Mouse (Mus musculus) heart, adult 11 months (tissue): Measurements from ENCODE around the gene Hoxa7.
A peak's percentile ranks its signal among the peaks of the same experiment; 100 is the strongest.

Experiments
- DNase-seq: peaks from one replicate; pipeline ENCODE4 v3.0.0; 2022

The Hoxa7 gene

GRCm38 (mm10) chr6:52191860-52192550 lies 29.6 kb downstream of the Hoxa7 start:
- peak; percentile 99 for DNase-seq

- DNase-seq: peak; percentile 88
These were observed 30.5 kb downstream of the Hoxa7 start, which contains the start of gene Hoxa4 for GRCm38 (mm10) chr6:52190906-52191810. Hoxa4 (minus strand) TSS chr6:52191753.

DNA sequence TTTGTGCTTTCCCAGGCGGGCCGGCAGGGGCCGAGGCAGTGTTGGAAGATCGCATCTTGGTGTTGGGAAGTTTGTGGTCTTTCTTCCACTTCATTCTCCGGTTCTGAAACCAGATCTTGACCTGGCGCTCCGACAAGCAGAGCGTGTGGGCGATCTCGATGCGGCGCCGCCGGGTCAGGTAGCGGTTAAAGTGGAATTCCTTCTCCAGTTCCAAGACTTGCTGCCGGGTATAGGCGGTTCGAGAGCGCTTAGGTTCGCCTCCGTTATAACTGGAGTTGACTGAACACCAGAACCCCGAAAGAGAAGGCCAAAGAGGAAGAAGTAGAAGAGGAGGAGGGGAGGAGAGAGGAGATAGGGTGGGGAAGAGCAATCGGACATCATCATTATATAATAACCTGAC lies 31.2 kb downstream of the Hoxa7 start:
- peak; percentile 88 for DNase-seq

DNA sequence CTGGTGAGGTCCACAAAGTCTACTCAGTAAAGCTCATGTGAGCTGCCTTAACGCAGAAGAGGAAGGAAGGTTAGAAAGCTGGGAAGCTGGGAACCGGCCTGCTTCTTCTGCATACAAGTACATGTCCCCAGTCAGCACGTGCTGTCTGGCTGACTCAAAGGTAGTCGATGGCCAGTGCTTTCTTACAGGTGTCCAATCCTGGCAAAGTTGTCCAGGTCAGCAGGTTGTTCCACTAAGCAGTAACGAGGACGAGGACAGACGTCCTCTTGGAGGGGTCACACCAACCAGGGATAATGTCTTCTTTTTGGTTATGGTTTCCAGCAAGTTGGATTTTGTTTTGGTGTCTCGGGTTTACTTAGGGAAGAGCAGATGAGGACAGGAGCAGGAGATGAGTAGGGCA lies 31.7 kb downstream of the Hoxa7 start:
- peak; percentile 77 for DNase-seq

DNA sequence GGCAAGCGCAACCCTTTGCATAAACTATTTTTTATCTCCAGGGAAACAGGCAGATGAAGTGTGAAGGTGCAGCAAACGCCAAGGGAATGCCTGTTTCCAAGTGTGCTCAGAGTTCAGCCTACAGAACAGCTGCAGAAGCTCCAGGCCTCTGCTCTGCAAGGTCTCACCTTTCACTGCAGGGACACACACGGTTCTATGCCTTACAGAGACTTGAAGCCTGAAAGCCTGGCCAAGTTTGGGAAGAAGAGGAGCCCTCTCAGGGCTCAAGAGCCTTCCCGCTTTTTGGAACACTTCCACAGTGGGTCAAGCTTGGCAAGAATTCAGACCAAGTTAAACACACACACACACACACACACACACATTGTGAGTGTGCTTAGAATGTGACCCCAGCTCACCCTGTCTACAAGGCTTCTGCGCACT lies 32.5 kb downstream of the Hoxa7 start:
- DNase-seq: peak; percentile 83

GRCm38 (mm10) chr6:52186500-52186899 lies 35.2 kb downstream of the Hoxa7 start:
- no peak for DNase-seq

- no peak for DNase-seq
These were observed 35.8 kb downstream of the Hoxa7 start for GRCm38 (mm10) chr6:52185834-52186233.

- DNase-seq: peak; percentile 66
These were observed 36.4 kb downstream of the Hoxa7 start for GRCm38 (mm10) chr6:52185222-52185621.

GRCm38 (mm10) chr6:52184668-52185067 lies 37.0 kb downstream of the Hoxa7 start:
- peak; percentile 85 for DNase-seq

DNA sequence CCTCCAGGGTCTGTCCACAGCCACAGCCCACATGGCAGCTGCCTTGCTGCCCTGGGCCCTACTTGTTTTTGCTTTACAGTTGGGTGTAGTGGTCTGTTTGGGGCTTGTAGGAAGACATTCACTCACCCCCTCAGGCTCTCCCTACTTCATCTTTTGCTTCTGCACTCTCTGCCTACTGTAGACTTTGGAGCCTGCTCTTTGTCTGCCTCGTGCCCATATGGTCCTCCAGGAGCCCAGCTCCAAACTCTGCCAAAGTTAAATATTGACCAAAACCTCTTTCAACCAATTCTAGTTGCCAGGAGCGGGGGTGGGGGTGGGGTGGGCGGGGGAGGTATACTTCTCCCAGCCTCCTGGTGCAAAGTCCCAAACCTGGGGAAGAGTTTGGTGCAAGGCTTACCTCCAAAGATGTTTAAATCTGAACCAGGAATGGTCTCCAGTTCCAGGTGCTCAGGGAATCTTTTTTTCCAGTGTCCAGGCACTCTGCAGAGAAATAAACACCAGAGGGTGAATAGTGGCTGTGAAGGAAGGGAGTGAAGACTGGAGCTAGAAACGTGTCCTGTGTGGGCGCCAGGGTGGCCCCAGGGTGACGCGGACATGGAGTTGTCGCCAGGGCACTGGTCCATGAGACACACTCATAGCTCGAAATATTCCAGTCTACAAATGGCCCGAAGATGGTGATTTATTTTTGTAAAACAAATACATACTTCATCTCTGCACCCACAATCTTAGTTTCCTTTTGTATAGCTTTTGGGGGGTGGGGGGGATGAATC lies 38.2 kb downstream of the Hoxa7 start:
- peak; percentile 86 for DNase-seq

DNA sequence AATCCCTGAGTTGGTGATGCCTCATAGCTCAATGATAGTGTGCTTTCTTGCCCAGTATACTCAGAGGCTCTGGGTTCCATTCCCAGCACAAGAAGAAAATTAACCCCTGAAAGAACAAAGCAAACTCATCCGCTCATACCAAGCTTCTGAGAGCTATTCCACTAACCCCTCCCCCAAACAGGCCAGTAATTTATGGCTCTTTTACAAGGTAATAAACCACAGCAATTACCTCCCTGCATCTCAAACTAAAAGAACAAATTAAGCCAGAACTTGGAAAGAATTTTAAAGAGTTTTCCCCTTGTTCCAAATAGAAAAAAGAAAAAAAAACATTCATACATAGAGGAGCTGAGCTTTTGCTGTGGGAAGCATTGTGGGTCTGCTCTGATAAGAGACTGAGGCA lies 38.9 kb downstream of the Hoxa7 start:
- no peak for DNase-seq

DNA sequence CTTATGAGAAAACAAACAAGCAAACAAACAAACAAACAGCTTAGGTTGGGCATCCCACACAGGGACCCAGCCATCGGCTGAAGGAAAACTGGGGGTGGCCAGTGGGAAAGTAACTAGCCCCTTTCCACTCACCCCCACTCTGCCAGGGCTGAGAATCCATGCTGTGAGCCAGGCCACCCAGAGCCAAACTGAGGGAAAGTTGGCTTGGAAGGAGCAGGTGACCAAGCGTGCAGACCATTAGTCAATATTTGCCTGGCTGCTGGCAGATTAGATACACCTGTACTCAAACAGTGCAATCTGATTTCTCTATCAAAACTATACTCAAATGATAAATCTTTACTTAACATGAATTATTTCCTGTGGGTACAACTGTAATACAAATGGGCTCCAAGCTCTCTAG lies 39.6 kb downstream of the Hoxa7 start:
- no peak for DNase-seq

- peak; percentile 79 for DNase-seq
These were observed 40.9 kb downstream of the Hoxa7 start for GRCm38 (mm10) chr6:52180726-52181125.

DNA sequence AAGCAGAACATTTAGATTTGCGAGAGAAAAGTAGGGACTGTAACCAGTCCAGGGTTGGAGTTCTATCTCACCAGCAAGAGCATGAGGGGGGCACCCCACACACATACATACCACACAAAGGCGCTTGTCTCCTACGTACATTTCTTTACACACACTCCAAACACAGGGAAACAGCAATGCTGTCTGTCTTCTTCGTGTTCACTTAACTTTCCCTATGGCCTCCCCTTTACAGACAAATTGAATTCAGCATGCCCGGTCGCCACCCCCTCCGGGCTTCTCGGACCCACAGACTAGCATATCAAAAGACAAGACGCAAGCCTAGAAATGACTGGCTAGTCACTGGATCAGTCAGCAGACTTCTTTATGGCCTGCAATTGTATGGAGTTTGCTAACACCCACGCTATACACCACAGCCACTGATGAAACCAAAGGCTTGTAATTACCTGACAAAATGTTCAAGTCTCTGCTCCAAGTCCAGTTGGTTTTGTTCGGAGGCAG lies 41.4 kb downstream of the Hoxa7 start:
- peak; percentile 57 for DNase-seq

DNA sequence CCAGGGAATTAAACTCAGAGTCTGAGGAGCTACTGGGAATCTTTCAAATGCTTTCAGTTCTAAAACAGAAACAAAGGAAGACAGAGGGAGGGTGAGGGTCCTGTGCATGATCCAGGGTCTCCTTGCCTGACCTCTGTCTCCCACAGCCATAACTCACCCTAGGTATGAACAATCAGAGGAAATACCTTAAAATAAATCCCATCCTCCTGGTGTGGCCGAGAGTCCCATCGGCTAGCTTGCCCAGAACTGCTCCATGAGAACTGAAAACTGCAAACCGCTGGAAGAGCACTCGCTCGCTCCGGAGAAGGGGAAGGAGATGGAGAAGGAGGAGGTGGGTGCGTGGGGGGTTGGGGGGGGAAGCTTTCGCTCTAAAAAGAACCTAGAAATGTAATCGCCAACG lies 42.0 kb downstream of the Hoxa7 start:
- peak; percentile 72 for DNase-seq

DNA sequence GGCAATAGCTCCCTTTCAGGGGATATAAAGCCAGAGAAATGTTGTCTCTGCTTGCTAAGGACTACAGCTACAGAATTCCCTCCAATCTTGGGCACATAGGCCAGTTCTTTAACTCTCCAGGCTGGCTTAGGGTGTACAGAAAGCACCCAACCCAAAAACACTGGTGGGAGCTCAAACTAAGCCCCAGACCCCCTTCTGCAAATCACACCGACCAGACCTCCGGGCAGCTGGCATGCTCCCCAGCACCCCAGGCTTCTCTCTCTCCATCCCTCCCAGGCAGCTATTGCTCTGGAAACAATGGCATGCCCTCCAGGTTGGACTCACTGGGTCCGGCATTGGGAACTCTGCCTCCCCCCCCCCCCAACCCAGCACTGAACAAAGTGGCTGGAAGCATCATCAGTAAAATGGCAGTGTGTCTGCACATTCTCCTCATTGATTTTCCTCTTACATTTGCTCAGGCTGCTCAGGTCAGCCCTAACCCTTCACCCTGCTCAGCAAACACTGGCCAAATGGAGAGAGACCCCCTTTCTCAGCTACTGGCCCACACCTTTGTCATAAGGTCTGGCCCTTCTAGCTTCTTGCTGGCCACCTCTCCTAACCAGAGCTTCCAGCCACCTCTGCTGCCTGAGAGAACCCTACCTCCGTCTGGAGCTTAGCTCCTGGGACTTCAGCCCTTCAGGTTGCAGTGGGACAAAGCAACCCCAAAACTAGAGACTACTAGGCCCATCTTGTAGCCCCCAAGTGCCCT lies 42.6 kb downstream of the Hoxa7 start:
- peak; percentile 85 for DNase-seq

DNA sequence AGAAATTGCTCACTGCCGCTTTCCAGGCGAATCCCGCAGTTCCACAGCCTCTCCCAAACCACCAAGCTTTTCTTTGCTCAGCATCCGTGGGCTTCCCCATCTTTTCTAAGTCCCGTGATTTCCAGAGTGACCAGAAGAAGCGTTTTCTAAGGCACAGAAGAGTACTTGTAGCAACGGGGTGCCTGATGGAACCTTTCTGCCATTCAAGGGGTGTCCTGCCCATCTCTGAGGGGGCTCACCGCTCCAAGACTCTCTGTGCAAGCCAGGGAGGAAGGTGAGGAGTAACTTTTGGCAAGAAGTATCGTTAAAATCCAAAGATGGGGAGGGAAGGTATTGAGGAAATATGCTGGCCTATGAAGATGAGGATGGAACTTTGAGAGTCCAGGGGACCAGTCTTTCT lies 43.8 kb downstream of the Hoxa7 start:
- DNase-seq: peak; percentile 70

- DNase-seq: peak; percentile 82
These were observed 44.5 kb downstream of the Hoxa7 start, which contains the start of gene 5730596B20Rik for GRCm38 (mm10) chr6:52177061-52177735. 5730596B20Rik (plus strand) TSS chr6:52177498.

GRCm38 (mm10) chr6:52176391-52176790 lies 45.3 kb downstream of the Hoxa7 start:
- peak; percentile 79 for DNase-seq

DNA sequence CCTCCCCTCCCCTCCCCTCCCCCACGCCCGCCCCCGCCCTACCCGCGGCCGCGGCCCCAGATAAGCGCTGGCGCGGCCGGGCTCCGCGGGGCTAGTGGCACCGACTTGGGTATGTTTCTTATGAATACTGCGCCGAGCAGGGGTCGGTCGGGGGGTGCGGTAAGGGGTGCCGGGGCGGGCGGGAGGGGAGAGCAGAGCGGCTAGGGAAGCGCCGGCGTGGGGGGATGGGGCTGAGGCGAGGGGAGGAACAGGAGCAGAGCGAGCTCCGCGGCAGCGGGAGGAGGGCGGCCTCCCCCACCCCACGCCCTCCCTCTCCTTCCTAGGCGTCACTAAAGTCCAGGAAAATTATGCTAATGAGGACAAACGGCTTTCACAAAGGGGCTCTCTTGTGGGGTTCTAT lies 45.8 kb downstream of the Hoxa7 start:
- peak; percentile 89 for DNase-seq

GRCm38 (mm10) chr6:52174968-52175751 lies 46.5 kb downstream of the Hoxa7 start:
- peak; percentile 84 for DNase-seq
